Mouse (Mus musculus): ENCODE results near the gene Grpr.

The Grpr gene

DNA sequence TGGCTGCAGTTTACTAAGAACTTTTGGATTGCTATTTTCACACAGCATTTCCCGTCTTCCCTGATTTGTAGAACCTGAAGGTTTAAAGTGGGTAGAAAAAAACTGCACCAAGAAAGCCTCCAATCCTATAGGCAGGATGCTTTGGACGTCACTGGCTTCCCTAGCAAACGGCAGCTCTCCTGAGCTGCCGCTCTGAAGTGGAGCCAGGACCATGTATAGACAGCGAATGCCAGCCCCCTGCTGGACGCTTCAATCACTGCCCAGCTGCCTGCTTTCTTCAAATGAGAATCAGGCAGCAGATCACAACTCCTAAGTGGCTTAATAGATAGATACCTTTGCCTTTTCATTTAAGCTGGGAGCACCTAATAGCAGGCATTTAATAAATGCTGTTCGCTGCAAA is at the start of gene Grpr:
Gene Grpr, minus strand, starts transcription at position 12 of the 400 bp plus-strand sequence.
- peak; percentile 20 for DNase-seq (ENCODE audit: extremely low spot score)

GRCm38 (mm10) chrX:163560521-163560920 is 11.0 kb upstream of the Grpr start:
- DNase-seq (ENCODE audit: extremely low spot score), result no peak

DNA sequence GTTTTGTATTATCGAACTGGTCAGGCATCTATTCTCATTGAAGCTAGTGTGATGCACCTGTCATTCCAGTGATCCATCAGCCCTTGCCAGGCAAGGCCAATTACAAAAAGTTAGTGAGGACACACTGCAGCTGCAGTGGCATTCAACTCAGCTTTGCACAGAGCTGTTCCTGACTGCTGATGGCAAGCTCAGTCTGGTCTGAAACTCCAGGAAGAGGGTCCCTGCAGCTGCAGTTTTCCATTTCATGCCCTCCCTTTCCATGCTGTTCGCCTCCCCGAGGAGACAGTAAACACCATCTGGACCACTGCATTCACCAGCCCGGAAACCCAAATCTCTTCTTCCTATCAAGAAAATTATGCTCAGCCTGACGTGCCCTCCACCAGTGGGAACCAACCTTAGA is 2.4 kb downstream of the Grpr start:
- DNase-seq (ENCODE audit: extremely low spot score), result no peak

DNA sequence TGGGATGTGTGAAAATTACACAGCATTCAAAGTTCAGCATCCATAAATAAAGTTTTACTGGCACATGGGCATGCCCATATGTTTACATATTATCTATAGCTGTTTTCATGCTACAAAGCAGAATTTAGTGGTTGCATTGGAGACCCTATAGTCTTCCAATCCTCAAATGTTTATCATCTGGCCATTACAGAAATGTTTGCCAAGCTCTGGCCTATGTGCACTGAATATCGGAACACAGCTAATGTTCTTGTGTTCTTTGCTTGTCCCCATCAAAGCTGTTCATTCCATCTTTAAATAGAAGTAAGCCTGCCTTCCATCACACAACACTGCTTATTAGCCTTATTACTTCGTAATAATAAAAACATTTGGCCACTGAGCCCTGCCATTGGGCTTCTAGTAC is 16.6 kb downstream of the Grpr start:
- DNase-seq (ENCODE audit: extremely low spot score), result no peak

DNA sequence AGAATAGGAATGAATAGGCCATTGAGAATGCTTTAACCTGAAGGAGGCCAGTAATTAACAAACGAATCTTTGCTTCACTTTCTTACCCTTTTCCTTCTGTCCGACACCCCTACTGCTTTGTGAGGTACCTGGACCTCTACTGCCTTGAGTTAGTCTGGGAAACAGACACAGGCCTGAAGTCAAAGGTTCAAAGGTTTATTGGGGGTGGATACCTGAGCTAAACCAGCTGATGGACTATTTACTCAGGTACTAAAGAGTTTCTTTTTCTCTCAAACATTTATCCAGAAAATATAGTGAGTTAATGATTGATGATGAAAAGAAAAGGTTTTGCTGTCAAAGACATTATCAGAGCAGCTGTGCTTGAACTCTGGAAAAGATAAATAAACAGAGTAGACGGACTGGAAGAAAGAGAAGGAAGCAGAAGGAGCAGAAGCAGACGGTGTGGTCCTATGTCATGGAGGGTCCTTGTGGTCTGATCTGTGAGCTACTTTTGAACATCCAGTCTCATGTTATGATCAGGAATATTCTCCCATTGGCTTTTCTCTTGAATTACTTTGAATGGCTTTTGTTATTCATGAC is 30.4 kb downstream of the Grpr start:
- DNase-seq (ENCODE audit: extremely low spot score), result no peak

GRCm38 (mm10) chrX:163511766-163512165 is 37.7 kb downstream of the Grpr start:
- DNase-seq (ENCODE audit: extremely low spot score), result no peak

DNA sequence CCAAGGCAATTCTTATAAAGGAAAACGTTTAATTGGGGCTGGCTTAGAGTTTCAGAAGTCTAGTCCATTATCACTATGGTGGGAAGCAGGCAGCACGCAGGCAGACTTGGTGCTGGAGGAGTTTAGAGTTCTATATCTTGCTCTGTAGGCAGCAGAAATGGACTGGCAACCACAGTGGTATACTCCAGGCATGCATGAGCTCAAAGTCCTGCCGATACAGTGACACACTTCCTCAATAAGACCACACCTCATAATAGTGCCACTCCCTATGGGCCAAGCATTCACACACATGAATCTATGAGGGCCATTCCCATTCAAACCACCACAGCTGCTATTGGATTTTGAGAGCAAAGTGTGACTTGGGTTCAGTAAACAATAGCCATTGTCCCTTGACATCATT is 47.4 kb downstream of the Grpr start:
- no peak for DNase-seq (ENCODE audit: extremely low spot score)
